Mouse (Mus musculus) lung, postnatal 25 days (tissue): ENCODE data around the gene Fam19a5.

Source experiments
- DNase-seq: peaks from one replicate; pipeline ENCODE4 v3.0.0; 2022; ENCODE audit warnings: low spot score

Fam19a5 gene

GRCm38 (mm10) chr15:87666041-87666750, 122.1 kb downstream of the Fam19a5 start:
- no peak for DNase-seq

DNA sequence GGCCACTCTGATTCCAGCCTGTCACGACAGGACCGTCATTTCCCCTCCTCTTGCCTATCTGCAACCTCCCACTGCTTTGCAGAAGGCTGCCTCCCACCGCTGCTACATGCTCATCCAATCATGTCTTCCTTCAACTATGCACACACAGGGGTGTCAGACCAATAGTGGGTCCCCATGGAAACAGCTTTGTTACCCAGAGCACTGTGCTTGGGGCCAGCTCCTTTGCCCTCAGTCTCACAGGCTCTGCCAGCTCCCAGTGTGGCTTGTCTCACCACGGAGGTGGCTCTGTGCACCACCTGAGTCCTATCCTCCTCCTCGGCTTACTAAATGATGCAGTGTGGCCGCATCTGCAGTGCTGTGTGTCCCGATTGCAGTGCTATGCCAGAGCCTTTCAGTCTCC, 123.3 kb downstream of the Fam19a5 start:
- no peak for DNase-seq

GRCm38 (mm10) chr15:87668112-87668511, 124.0 kb downstream of the Fam19a5 start:
- no peak for DNase-seq

DNA sequence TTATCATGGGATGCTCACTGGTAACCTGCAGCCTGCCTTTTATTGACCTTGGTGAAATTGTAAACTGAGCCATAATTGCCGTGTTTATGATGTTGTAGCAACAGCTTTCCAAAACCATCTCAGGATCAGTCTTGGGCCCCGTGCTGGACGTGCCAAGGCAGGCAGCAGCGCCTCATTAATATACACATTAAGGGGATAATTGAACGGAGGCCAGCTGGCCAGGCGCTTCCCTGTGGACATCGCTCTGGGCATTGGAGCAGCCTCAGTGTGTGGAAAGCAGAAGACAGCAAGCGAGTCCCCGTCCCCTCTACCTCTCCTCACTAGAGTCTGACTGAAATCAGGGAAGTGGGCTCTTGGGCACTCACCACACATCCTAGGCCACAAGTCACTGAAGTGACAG, 127.8 kb downstream of the Fam19a5 start:
- no peak for DNase-seq

DNA sequence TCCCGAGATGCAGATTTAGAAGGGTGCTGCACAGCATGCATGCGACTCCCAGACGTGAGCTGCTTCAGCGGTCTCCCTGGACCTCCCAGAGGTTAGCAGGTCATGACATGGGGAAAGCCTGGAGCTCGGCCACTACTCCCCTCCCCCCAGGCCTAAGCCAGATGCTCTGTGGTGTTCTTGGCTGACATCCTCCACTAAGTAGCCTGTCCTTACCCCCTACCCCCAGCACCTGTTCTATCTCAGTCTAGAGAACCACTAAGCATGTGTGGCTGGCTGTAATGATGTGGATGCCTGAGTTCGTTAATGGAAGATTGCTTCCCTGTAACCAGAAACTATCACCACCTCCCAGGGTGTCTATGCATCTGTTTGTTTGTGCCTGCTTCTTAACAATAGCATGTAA, 134.6 kb downstream of the Fam19a5 start:
- no peak for DNase-seq

GRCm38 (mm10) chr15:87682410-87682809, 138.3 kb downstream of the Fam19a5 start:
- no peak for DNase-seq

DNA sequence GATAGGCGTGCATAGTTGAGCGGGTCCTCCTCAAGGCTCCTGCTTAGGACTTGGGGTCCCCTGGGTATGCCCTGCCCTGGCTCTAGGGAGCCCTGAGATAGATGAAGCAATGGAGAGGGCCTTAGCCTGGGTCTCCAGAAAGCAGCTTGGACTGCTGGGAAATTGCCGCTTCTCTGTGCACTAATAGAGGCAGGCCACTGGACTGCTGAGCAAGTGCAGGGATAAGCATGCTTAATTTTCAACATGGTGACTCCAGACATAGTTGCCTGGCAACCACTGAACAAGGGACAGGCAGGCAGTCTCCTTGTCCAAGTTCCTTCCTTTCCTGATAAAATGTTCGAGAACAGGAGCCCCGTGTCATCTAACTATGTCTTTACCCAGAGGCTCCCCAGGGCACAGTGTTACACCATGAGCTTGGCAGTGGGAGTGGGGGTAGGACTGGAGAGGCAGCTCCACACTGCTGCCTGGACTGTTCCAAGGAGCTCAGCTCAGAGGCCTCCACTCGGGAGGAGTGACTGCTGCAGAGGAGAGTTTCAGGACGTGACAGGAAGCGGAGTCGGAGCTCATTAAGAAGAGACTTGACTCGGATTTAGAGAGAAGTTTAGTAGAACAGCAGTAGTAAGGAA, 142.4 kb downstream of the Fam19a5 start:
- DNase-seq, result no peak

DNA sequence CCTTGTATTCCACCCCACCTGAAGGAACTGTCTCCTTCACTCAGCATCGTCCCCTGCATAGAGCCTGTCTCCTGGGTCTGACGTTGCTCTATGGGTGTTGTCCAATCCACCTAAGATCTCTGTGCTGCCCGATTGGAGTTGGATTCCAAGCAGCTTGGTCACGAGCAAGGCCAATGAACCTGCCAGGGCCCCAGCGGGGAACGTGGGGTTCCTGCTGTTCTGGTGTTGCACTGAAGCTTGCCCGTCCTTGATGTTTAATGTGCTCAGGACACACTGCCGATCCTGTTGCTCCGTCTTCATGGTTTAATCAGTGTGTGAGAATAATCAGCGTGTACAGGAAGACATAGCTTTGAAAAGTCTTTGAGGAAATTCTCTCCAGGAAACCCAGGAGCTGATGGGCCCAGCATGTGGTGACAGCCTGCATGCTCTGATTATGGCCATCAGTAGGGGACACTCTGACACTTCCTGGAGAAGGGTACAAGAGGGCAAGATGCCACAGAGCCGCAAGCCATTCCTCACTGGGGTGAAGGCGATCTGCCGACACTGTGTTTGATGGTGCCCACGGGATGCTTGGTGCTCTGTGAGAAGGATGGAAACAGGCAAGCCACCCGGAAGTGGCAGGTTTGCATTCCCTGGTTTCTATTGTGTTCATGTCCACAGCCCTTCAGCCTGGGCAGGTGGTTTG, 147.3 kb downstream of the Fam19a5 start:
- no peak for DNase-seq

- no peak for DNase-seq
Measured at GRCm38 (mm10) chr15:87691958-87692357, 147.9 kb downstream of the Fam19a5 start.

DNA sequence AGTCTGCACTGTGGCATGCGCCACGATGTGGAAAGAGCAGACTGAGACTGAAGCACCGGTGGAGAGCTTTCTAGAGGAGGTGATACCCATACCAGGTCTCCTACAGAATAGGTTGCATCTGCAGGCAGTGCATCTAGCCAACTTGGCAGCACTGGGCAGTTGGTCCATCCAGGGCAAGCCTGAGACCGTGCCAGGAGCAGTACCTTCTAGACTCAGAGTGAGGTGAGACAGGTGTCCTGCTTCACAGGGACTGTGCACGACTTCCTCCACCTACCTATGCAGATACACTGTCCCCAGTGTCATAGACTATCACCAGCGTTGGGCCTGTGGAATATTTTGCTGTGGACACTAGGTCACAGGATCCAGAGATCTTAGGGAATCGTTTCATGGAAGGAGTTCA, 148.3 kb downstream of the Fam19a5 start:
- DNase-seq, result no peak

- no peak for DNase-seq
Measured at GRCm38 (mm10) chr15:87692865-87693513, 148.9 kb downstream of the Fam19a5 start.

- DNase-seq, result no peak
Measured at GRCm38 (mm10) chr15:87697433-87697996, 153.4 kb downstream of the Fam19a5 start.

DNA sequence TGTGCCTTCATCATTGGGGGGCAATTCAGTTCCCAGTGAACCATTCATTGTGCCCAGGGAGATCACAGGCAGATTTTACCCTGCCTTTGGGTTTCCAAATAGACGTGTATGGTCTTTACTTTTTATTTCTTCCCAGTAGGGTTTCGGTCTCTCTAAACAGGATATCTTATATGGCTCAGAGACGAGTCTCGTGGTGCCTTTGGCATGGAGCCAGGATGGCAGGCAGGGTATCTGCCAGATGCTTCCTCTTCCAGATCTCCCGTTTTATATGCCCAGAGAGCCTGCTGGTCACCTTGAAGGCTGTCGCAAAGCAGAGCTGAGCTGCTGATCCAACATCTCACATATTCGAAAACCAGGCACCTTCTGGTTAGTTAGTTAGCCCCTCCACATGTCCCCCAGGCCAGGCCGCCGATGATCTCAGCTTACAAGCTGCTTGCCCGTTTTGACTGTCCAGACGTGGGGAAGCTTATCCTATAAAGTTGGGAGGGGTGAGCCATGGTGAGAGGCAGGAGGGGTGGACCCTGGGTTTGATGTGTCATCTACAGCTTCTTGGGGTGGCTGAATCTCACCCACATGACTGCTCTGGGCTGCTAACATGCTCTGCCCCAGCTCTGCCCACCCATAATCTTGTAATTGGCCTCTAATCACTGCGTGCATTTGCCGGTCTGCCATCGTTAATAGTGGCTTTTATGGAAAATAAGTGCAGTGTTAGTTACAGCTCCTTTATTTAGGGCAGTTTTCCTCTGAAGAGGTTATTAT, 154.6 kb downstream of the Fam19a5 start:
- DNase-seq, result no peak

GRCm38 (mm10) chr15:87702821-87703220, 158.7 kb downstream of the Fam19a5 start:
- no peak for DNase-seq

DNA sequence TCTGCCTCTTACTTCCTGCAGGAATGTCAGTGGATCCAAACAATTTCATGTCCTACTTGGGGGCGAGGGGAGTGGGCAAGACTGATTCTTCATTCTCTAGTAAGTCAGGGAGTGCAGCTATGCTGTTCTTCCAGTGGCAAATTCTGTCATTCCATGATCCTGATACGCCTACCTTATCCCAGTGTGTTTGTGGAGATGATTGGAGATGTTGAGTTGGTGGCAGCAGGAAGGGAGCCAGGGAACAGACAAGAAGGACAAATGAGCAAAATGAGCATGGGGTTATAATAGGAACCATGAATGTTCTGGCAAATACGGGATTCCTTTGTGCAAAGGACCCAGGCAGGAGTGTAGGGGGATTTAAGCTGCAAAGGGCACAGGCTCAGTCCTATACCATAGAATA, 159.2 kb downstream of the Fam19a5 start:
- DNase-seq, result no peak

DNA sequence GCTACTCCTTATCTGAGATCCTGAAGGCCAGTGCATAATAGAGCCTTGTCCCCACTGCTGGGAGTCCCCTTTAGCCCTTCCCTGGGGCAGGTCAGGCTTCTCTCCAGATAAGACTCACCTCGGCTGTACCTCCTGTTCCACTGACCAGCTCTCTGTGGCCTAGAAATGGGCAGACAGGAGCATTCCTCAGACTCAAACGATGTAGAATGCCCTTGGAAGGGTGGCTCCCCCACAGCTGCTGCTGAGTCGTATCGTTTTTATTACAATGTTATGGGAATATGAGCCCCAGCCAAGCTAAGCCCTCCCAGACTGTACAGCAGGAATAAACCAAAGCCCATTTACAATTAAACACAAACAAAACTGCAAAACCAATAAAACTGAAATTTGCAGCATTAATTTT, 167.7 kb downstream of the Fam19a5 start:
- no peak for DNase-seq

DNA sequence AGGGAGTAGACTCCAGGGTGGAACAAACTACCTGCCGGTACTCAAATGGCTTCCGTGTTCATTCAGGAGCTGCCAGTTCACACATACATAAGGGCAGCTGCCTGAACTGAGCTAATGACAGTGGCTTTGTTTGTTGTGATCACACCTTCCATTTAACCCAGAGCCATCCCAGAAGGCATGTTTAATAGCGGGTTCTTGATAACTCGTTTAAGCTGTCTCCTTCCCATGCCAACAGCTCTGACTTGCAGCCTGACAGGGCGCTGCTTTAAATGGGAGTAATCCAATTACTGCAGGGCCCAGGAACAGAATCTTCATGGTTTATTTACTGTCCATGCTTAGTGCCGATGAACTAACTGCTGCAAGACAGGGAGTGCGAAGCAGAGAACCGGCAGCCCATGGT, 168.1 kb downstream of the Fam19a5 start:
- DNase-seq, result no peak

DNA sequence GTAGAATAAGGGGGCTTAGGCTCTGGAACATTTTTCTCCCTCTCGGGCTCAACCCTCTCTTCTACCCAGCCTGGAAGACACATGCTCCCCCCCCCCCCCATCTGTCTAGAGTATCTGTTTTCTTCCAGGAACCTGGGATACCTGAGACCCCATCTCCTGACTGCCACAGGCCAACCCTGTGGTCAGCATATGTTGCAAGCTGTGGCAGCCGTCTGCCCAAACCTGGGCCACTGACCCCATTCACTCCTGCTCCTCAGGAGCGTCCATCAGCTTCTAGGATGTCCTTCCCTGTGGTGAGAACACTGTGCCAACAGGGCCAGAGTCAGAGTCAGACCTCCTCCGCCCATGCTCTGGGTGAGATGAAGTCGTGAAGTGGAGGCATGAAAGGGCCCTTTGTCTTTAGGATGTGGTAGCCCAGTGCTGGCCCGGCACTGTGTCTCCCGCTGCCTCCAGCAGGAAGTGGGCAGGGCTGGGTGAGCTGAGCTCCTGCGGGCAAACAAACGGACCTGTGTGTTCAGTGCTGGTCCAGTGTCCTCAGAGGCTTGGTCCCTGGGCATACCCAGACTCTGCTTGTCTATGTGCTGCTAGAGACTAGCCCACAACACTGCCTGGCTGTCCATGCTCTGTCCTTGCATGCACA, 171.1 kb downstream of the Fam19a5 start:
- no peak for DNase-seq

GRCm38 (mm10) chr15:87717056-87717455, 173.0 kb downstream of the Fam19a5 start:
- DNase-seq, result no peak

GRCm38 (mm10) chr15:87723455-87723986, 179.4 kb downstream of the Fam19a5 start:
- no peak for DNase-seq

- no peak for DNase-seq
Measured at GRCm38 (mm10) chr15:87726657-87727236, 182.6 kb downstream of the Fam19a5 start.
